Mouse (Mus musculus) lung, postnatal 0 days (tissue): ENCODE data around the gene Wwc2.

Experiments
- CTCF ChIP-seq: IDR thresholded peaks from 2 replicates; pipeline ENCODE4 v1.5.1; 2016; ENCODE audit warnings: antibody characterized with exemption, mild to moderate bottlenecking
- EP300 ChIP-seq: IDR thresholded peaks from 2 replicates; pipeline ENCODE4 v1.6.1; 2016; ENCODE audit warnings: antibody characterized with exemption, mild to moderate bottlenecking, control low read depth

GRCm38 (mm10) chr8:48009399-48009798 is 18.7 kb upstream of the Wwc2 start:
- TF ChIP-seq CTCF (no peak), EP300 (no peak)
